Mouse (Mus musculus) heart, postnatal 0 days (tissue): ENCODE results near the gene Foxf1. TPM values are rescaled to one million over a fixed set of nuclear protein-coding genes. Genes with fewer than 3 reads are reported as not detected.

ENCODE experiments used
- ATAC-seq: fragments of 200-750 bp; cut with Nextera tagmentation; 2 replicates; pipeline ENCODE4 v1.8.0; 2017; ENCODE audit warnings: low read depth, moderate number of reproducible peaks, moderate library complexity; ENCODE audit not compliant: insufficient read depth
- DNase-seq: peaks from one replicate; pipeline ENCODE4 v3.0.0-alpha.2; 2016; ENCODE audit warnings: low spot score
- H3K27ac ChIP-seq: fragments of 300-500 bp; sonication (generic); 2 replicates; pipeline ENCODE4 v1.5.1; 2014; ENCODE audit warnings: low read depth, mild to moderate bottlenecking
- H3K27me3 ChIP-seq: fragments of 300-500 bp; sonication (generic); 2 replicates; pipeline ENCODE4 v1.6.1; 2014; ENCODE audit warnings: low read length, mixed read lengths; ENCODE audit not compliant: control insufficient read depth, insufficient read depth
- H3K36me3 ChIP-seq: fragments of 300-500 bp; sonication (generic); replicated peaks from 2 replicates; pipeline ENCODE4 v1.6.1; 2014; ENCODE audit warnings: low read length, mixed read lengths; ENCODE audit not compliant: control insufficient read depth, insufficient read depth
- H3K4me1 ChIP-seq: fragments of 300-500 bp; sonication (generic); 2 replicates; pipeline ENCODE4 v1.6.1; 2014; ENCODE audit warnings: antibody characterized with exemption; ENCODE audit not compliant: control insufficient read depth, insufficient read depth
- H3K4me2 ChIP-seq: fragments of 300-500 bp; sonication (generic); 2 replicates; pipeline ENCODE4 v1.6.1; 2014; ENCODE audit warnings: low read depth, mild to moderate bottlenecking, low read length, moderate library complexity
- H3K4me3 ChIP-seq: fragments of 300-500 bp; sonication (generic); 2 replicates; pipeline ENCODE4 v1.5.1; 2014; ENCODE audit warnings: low read depth, low read length
- H3K9ac ChIP-seq: fragments of 300-500 bp; sonication (generic); replicated peaks from 2 replicates; pipeline ENCODE4 v1.6.1; 2014; ENCODE audit warnings: low read depth, low read length, mixed read lengths
- H3K9me3 ChIP-seq: fragments of 300-500 bp; sonication (generic); replicated peaks from 2 replicates; pipeline ENCODE4 v1.6.1; 2016; ENCODE audit warnings: low read length; ENCODE audit not compliant: control insufficient read depth
- CTCF ChIP-seq: IDR thresholded peaks from 2 replicates; pipeline ENCODE4 v1.5.1; 2016; ENCODE audit warnings: antibody characterized with exemption, control low read depth, low read depth
- EP300 ChIP-seq: IDR thresholded peaks from 2 replicates; pipeline ENCODE4 v1.6.1; 2016; ENCODE audit warnings: antibody characterized with exemption, low read depth
- WGBS: fragments of 180-500 bp; shearing (Covaris S2); extraction: QIAGEN DNeasy Blood & Tissue Kit; methylation state at CpG from one replicate; pipeline ENCODE4 v1.1.7; 2014; 5-methylcytosine and 5-hydroxymethylcytosine counted together
- polyA plus RNA-seq: library from polyadenylated mRNA; unstranded; fragments of >200 nt; fragmentation: Nextera tagmentation; extraction: Ambion mirVana; gene quantifications from 2 replicates; pipeline ENCODE4 v1.2.1, GENCODE M21; 2015
- total RNA-seq: library from RNA; depleted of rRNA; stranded (reverse); fragments of >200 nt; gene quantifications from 2 replicates; pipeline ENCODE4 v1.2.3, GENCODE M21; 2014; ENCODE audit warnings: low replicate concordance

Foxf1 gene
- total and polyA plus RNA-seq, 2 experiments from 2014 or later: 0.23 to 3.1 TPM

- under 1% methylated on average over 35 of the region's 36 CpGs for WGBS
- H3K4me1 ChIP-seq: 0 out of 2 replicates have a peak, but pooled peaks cover 10% of the 10 kb centered on the region
These were observed 41.2 kb downstream of the Foxf1 start for GRCm38 (mm10) chr8:121125311-121125876.

GRCm38 (mm10) chr8:121126191-121126590 lies 42.0 kb downstream of the Foxf1 start:
- no peak overlapping the region for H3K9ac ChIP-seq

More at GRCm38 (mm10) chr8:121125311-121125876, 41.2 kb downstream of the Foxf1 start:
- peak overlapping the region; percentile 61 for H3K4me2 ChIP-seq
- H3K4me3 ChIP-seq: peak overlapping the region; percentile 35
- peak; percentile 44 for TF ChIP-seq CTCF
- no peak for TF ChIP-seq EP300
- 0 out of 2 replicates have a peak overlapping the region, but pooled peaks have one; percentile 8 for H3K9ac ChIP-seq
- H3K27me3 ChIP-seq: peaks cover 100% of the 10 kb centered on the region
- H3K27ac ChIP-seq: peak overlapping the region; percentile 76
- DNase-seq: peak; percentile 83
- no peaks in the 10 kb centered on the region for H3K36me3 ChIP-seq
- ATAC-seq: peak; percentile 78
- H3K9me3 ChIP-seq: no peaks in the 10 kb centered on the region

GRCm38 (mm10) chr8:121126694-121127093 lies 42.5 kb downstream of the Foxf1 start:
- no peaks in the 10 kb centered on the region for H3K9me3 ChIP-seq
- TF ChIP-seq EP300: no peak
- no peak for TF ChIP-seq CTCF
- no peak overlapping the region for H3K9ac ChIP-seq
- no peak for ATAC-seq
- no peak overlapping the region for H3K4me3 ChIP-seq
- 0 out of 2 replicates have a peak, but pooled peaks cover 10% of the 10 kb centered on the region for H3K4me1 ChIP-seq
- no peak overlapping the region for H3K4me2 ChIP-seq
- no peak for DNase-seq
- H3K27ac ChIP-seq: no peak overlapping the region
- 30% methylated on average over 6 of the region's 6 CpGs for WGBS
- H3K36me3 ChIP-seq: no peaks in the 10 kb centered on the region
- H3K27me3 ChIP-seq: peaks cover 97% of the 10 kb centered on the region

More at GRCm38 (mm10) chr8:121126191-121126590, 42.0 kb downstream of the Foxf1 start:
- no peak for ATAC-seq
- Histone ChIP-seq H3K36me3 (no peaks in the 10 kb centered on the region), H3K4me2 (peak overlapping the region; percentile 61; the same call in 1 of the 2 replicates), H3K4me3 (no peak overlapping the region), H3K27ac (no peak overlapping the region), H3K4me1 (0 out of 2 replicates have a peak, but pooled peaks cover 10% of the 10 kb centered on the region), H3K9me3 (no peaks in the 10 kb centered on the region), H3K27me3 (peaks cover 100% of the 10 kb centered on the region)
- DNase-seq: no peak
- TF ChIP-seq EP300 (no peak), CTCF (no peak)
- 27% methylated on average over 6 of the region's 6 CpGs for WGBS

GRCm38 (mm10) chr8:121127291-121127701 lies 43.1 kb downstream of the Foxf1 start:
- Histone ChIP-seq H3K27me3 (peaks cover 94% of the 10 kb centered on the region), H3K4me3 (no peak overlapping the region), H3K4me1 (0 out of 2 replicates have a peak, but pooled peaks cover 10% of the 10 kb centered on the region), H3K4me2 (no peak overlapping the region), H3K9ac (no peak overlapping the region), H3K9me3 (no peaks in the 10 kb centered on the region), H3K36me3 (no peaks in the 10 kb centered on the region), H3K27ac (no peak overlapping the region)
- no peak for ATAC-seq
- TF ChIP-seq EP300 (no peak), CTCF (no peak)
- no peak for DNase-seq
- WGBS: 19% methylated on average over 11 of the region's 11 CpGs

- peak within 1 kb of the TSS; percentile 30 for H3K4me3 ChIP-seq
- peak within 1 kb of the TSS; percentile 45 for H3K4me2 ChIP-seq
- 12% methylated on average over 43 of the region's 43 CpGs for WGBS
- H3K4me1 ChIP-seq: 0 out of 2 replicates have a peak, but pooled peaks cover 10% of the 10 kb centered on the region
- H3K36me3 ChIP-seq: no peaks in the 10 kb centered on the region
- no peak within 1 kb of the TSS for H3K27ac ChIP-seq
- peaks cover 88% of the 10 kb centered on the region for H3K27me3 ChIP-seq
- H3K9me3 ChIP-seq: no peaks in the 10 kb centered on the region
- no peak for TF ChIP-seq EP300
- no peak for TF ChIP-seq CTCF
- ATAC-seq (no peak), DNase-seq (no peak)
- no peak within 1 kb of the TSS for H3K9ac ChIP-seq
These were observed 43.7 kb downstream of the Foxf1 start, which contains the start of gene Foxl1 for GRCm38 (mm10) chr8:121127756-121128375. Gene Foxl1 (plus strand): TSS chr8:121127940.
